Mouse (Mus musculus): ENCODE results near the gene Speg. TPM values are rescaled to one million over a fixed set of nuclear protein-coding genes. Genes with fewer than 3 reads are reported as not detected.

Gene Speg
- polyA plus RNA-seq, 1 experiment from 2014 or later = 10.0 TPM

DNA sequence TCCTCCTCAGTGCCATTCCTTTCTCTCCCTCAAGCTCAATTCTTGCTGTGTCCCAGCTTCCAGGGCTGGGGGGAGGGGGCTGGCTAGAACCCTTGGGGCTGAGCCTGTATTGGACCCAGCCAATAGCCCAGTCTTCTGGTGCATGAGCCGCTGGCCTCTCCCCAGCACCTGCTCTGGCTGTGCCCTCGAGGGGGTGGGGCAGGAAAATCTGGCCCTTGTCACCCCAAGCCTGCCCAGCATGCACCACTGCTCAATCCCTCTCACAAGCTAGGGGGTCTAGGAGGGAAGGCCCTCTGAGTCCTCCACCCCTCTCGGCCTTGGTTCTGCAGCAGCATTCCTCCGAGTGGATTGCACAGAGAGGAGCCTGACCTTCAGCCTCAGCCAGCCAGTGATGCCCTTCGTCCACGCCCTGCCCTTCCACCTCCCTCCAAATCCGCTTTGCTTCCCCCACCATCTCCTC lies 12.4 kb downstream of the Speg start:
- Histone ChIP-seq H3K4me1 (peaks cover 48% of the 10 kb centered on the region), H3K4me3 (replicated peaks) (peak overlapping the region; percentile 34), H3K9ac (0 out of 2 replicates have a peak overlapping the region, but pooled peaks have one; percentile 33), H3K9me3 (no peaks in the 10 kb centered on the region), H3K36me3 (replicated peaks) (no peaks in the 10 kb centered on the region), H3K27me3 (peaks cover 88% of the 10 kb centered on the region), H3K4me2 (peak overlapping the region; percentile 56), H3K27ac (no peak overlapping the region)
- no peak for ATAC-seq (ENCODE audit: low FRiP score)
- 14% methylated on average over 7 of the region's 7 CpGs for WGBS

DNA sequence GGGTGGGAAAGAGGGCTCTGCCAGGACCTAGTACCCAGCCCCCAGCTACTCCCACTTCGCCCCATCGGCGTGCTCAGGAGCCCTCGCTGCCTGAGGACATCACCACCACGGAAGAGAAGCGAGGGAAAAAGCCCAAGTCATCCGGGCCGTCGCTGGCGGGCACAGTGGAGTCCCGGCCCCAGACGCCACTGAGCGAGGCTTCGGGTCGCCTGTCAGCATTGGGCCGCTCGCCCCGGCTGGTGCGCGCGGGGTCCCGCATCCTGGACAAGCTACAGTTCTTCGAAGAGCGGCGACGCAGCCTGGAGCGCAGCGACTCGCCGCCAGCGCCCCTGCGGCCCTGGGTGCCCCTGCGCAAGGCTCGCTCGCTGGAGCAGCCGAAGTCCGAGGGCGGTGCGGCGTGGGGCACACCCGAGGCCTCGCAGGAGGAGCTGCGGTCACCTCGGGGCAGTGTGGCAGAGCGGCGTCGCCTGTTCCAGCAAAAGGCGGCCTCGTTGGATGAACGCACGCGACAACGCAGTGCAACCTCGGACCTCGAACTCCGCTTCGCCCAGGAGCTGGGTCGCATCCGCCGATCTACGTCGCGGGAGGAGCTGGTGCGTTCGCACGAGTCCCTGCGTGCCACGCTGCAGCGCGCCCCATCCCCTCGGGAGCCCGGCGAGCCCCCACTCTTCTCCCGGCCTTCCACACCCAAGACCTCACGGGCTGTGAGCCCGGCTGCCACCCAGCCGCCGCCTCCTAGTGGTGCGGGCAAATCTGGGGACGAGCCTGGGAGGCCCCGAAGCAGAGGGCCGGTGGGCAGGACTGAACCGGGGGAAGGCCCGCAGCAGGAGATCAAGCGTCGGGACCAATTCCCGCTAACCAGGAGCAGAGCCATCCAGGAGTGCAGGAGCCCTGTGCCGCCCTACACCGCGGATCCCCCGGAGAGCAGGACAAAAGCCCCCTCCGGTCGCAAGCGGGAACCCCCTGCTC lies 13.1 kb downstream of the Speg start:
- Histone ChIP-seq H3K27ac (no peak overlapping the region), H3K27me3 (peaks cover 84% of the 10 kb centered on the region), H3K9ac (peak overlapping the region; percentile 33; the same call in 1 of the 2 replicates), H3K36me3 (replicated peaks) (no peaks in the 10 kb centered on the region), H3K4me1 (peaks cover 41% of the 10 kb centered on the region), H3K9me3 (no peaks in the 10 kb centered on the region), H3K4me2 (peak overlapping the region; percentile 56), H3K4me3 (replicated peaks) (peak overlapping the region; percentile 34)
- 3% methylated on average over 93 of the region's 94 CpGs for WGBS
- peak; percentile 30; the same call in 1 of the 2 replicates for ATAC-seq (ENCODE audit: low FRiP score)

DNA sequence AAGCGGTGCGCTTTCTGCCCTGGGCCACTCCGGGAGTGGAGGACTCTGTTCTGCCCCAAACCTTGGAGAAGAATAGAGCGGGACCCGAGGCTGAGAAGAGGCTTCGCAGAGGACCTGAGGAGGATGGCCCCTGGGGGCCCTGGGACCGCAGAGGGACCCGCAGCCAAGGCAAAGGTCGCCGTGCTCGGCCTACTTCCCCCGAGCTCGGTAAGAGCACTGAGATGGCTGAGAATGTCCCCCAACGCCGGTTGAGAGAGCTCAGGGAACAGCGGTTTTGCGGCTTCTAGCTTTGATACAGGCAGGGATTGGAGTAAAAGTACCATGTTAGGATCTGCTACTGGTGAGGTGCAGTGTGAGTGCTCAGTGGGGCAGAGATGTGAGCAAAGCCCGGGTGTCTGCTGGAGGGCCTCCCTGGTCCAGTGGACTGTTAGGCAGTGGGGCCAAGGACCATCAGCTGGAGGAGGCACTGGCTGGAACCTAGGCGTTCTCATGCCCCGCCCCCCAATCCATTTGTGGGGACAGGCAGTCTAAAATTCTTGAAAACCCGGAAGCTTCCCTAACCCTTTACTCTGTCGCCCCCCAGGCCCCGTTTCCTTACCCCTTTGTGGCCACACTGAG lies 13.9 kb downstream of the Speg start:
- H3K9ac ChIP-seq = no peak overlapping the region

GRCm38 (mm10) chr1:75393139-75393538 lies 18.0 kb downstream of the Speg start:
- Histone ChIP-seq H3K4me1 (peaks cover 11% of the 10 kb centered on the region), H3K9ac (no peak overlapping the region), H3K27ac (no peak overlapping the region), H3K27me3 (peaks cover 37% of the 10 kb centered on the region), H3K4me3 (replicated peaks) (no peak overlapping the region), H3K9me3 (no peaks in the 10 kb centered on the region), H3K4me2 (no peak overlapping the region), H3K36me3 (replicated peaks) (no peaks in the 10 kb centered on the region)
- no peak for ATAC-seq (ENCODE audit: low FRiP score)
- WGBS = 67% methylated on average over 9 of the region's 9 CpGs

More for the DNA sequence above, 13.9 kb downstream of the Speg start:
- Histone ChIP-seq H3K27me3 (peaks cover 78% of the 10 kb centered on the region), H3K36me3 (replicated peaks) (no peaks in the 10 kb centered on the region), H3K27ac (no peak overlapping the region), H3K4me1 (peaks cover 41% of the 10 kb centered on the region), H3K4me2 (peak overlapping the region; percentile 56), H3K4me3 (replicated peaks) (peak overlapping the region; percentile 34), H3K9me3 (no peaks in the 10 kb centered on the region)
- ATAC-seq (ENCODE audit: low FRiP score) = no peak
- WGBS = 18% methylated on average over 23 of the region's 23 CpGs

DNA sequence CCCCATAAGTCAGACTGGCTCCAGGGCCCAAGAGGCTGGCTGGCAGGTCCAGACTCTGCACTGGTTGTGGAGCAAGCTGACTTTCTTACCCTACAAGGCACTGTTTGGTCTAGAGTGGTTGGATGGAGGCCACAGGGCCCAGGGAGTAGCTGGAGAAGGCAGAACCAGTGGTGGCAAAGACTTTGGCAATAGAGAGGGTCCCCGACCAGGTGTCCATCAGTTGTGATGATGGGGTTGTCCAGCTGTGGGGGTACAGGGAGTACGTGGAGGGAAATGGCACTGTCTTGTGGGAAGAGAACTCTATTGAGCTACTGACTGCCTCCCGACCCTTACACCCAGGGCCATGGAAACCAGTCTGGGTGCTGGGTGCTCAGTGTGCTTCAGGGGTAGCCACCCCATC lies 18.7 kb downstream of the Speg start:
- Histone ChIP-seq H3K4me3 (replicated peaks) (no peak overlapping the region), H3K9me3 (no peaks in the 10 kb centered on the region), H3K9ac (no peak overlapping the region; the same call in 1 of the 2 replicates), H3K27ac (peak overlapping the region; percentile 32; the same call in 1 of the 2 replicates), H3K4me1 (peaks cover 11% of the 10 kb centered on the region), H3K36me3 (replicated peaks) (no peaks in the 10 kb centered on the region), H3K27me3 (peaks cover 30% of the 10 kb centered on the region), H3K4me2 (no peak overlapping the region)
- no peak for ATAC-seq (ENCODE audit: low FRiP score)
- WGBS = 92% methylated on average over 3 of the region's 3 CpGs

GRCm38 (mm10) chr1:75398761-75399402 lies 23.8 kb downstream of the Speg start:
- peak overlapping the region; percentile 63; the same call in 1 of the 2 replicates for H3K27ac ChIP-seq
- peaks cover 12% of the 10 kb centered on the region; the same call in 1 of the 2 replicates for H3K36me3 ChIP-seq (replicated peaks)
- H3K9me3 ChIP-seq = no peaks in the 10 kb centered on the region
- H3K4me1 ChIP-seq = peaks cover 33% of the 10 kb centered on the region
- peak; percentile 66 for ATAC-seq (ENCODE audit: low FRiP score)
- no peak overlapping the region for H3K9ac ChIP-seq
- no peaks in the 10 kb centered on the region for H3K27me3 ChIP-seq
- WGBS = 11% methylated on average over 9 of the region's 9 CpGs
- H3K4me2 ChIP-seq = no peak overlapping the region
- no peak overlapping the region for H3K4me3 ChIP-seq (replicated peaks)

GRCm38 (mm10) chr1:75399755-75400492 lies 24.8 kb downstream of the Speg start:
- Histone ChIP-seq H3K9me3 (no peaks in the 10 kb centered on the region), H3K4me3 (replicated peaks) (0 out of 2 replicates have a peak overlapping the region, but pooled peaks have one; percentile 6), H3K9ac (no peak overlapping the region), H3K4me1 (peaks cover 35% of the 10 kb centered on the region), H3K27ac (peak overlapping the region; percentile 63), H3K4me2 (peak overlapping the region; percentile 38), H3K36me3 (replicated peaks) (peaks cover 12% of the 10 kb centered on the region; the same call in 1 of the 2 replicates), H3K27me3 (no peaks in the 10 kb centered on the region)
- 7% methylated on average over 14 of the region's 15 CpGs for WGBS
- ATAC-seq (ENCODE audit: low FRiP score) = peak; percentile 77

DNA sequence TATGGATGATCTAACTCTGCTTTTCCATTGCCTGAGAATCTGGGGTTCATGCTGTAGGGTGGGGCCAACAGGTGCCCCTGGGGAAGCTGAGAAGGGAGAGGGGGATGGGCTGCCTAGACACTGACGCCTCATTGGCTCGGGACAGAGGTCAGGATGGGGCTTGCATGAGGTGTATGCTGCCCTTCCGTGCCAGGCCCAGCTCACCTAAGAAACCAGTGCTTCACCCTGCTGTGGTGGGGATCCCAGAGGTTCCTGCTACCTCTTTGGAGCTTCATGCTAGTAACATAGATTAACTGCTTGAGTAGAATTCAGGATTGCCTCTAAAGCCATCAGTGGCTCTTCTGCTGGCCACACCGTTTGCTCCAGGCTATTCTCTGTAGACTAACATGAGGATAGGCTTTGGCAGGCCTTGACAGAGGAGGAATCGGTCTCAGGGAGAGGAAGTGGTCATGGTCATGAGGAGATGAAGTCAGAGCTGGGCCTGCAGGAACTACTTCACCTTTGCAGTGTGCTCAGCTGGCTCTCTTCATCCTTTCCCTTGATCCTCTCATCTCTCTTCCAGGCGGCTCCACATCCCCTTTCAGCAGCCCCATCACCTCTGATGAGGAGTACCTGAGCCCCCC lies 25.5 kb downstream of the Speg start:
- no peak; the same call in 1 of the 2 replicates for ATAC-seq (ENCODE audit: low FRiP score)
- H3K36me3 ChIP-seq (replicated peaks) = peaks cover 12% of the 10 kb centered on the region; the same call in 1 of the 2 replicates
- H3K4me3 ChIP-seq (replicated peaks) = no peak overlapping the region
- no peak overlapping the region for H3K9ac ChIP-seq
- no peak overlapping the region for H3K27ac ChIP-seq
- 37% methylated on average over 6 of the region's 6 CpGs for WGBS
- H3K9me3 ChIP-seq = no peaks in the 10 kb centered on the region
- H3K4me2 ChIP-seq = peak overlapping the region; percentile 38
- H3K4me1 ChIP-seq = peaks cover 35% of the 10 kb centered on the region
- H3K27me3 ChIP-seq = no peaks in the 10 kb centered on the region

DNA sequence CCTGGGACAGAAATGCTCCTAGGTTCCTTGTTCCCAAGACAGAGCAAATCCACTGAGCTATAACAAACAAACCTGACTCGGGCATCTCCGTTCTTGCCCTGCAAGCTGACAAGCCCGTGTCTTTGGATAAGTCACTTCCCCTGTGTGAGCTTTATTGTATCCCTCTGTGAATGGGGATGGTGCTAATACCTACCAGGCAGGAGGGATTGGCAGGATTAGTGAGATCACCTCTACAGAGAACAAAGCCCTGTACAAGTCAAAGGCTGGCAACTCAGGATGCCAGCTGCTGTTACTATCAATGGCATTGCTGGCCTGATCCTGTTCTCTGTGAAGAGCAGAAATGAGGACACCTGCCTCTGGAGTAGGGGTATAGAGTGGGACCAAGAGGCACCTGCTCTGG lies 30.4 kb downstream of the Speg start:
- peaks cover 13% of the 10 kb centered on the region for H3K4me1 ChIP-seq
- no peaks in the 10 kb centered on the region for H3K9me3 ChIP-seq
- no peak overlapping the region for H3K4me2 ChIP-seq
- H3K9ac ChIP-seq = no peak overlapping the region
- H3K36me3 ChIP-seq (replicated peaks) = peaks cover 12% of the 10 kb centered on the region; the same call in 1 of the 2 replicates
- 57% methylated on average over 3 of the region's 3 CpGs for WGBS
- no peak overlapping the region for H3K27ac ChIP-seq
- no peak for ATAC-seq (ENCODE audit: low FRiP score)
- no peak overlapping the region for H3K4me3 ChIP-seq (replicated peaks)
- no peaks in the 10 kb centered on the region for H3K27me3 ChIP-seq

DNA sequence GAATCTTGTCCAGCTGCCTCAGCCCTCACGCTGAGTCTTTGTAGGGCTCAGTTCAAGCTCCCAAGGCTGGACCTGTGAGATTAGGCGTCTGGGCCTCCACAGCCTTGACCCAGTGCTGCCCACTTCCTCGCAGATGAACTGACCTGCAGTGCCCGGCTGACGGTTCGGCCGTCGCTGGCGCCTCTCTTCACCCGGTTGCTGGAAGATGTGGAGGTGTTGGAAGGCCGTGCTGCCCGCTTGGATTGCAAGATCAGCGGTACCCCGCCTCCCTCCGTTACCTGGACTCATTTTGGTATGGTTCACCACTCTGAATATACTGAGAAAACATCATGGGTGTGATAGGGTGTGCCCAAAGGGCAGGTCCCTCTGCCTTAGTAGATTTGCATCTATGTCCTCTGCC lies 31.1 kb downstream of the Speg start:
- Histone ChIP-seq H3K27ac (no peak overlapping the region), H3K9ac (no peak overlapping the region), H3K4me1 (peaks cover 11% of the 10 kb centered on the region; the same call in 1 of the 2 replicates), H3K9me3 (no peaks in the 10 kb centered on the region), H3K36me3 (replicated peaks) (peaks cover 12% of the 10 kb centered on the region; the same call in 1 of the 2 replicates), H3K4me3 (replicated peaks) (no peak overlapping the region), H3K4me2 (no peak overlapping the region), H3K27me3 (no peaks in the 10 kb centered on the region)
- ATAC-seq (ENCODE audit: low FRiP score) = no peak
- WGBS = 92% methylated on average over 15 of the region's 15 CpGs

DNA sequence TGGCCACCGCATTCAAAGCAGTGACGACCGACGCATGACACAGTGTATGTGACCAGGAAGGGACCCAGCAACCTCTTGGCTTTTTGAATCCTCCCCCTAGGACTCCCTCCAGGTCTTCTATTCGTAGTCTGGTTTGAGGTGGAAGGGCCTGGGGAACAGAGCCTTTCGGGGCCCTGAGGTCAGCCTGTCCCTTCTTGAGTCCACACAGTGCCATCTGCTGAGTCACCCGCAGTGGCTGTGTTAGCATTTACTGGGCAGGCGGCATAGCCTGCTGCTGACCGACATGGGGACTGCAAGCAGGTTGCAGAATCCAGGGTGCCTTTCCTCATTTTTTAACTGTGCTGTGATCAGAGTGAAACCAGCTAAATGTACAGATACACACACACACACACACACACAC lies 32.0 kb downstream of the Speg start:
- Histone ChIP-seq H3K4me2 (no peak overlapping the region), H3K9me3 (no peaks in the 10 kb centered on the region), H3K27ac (no peak overlapping the region), H3K9ac (no peak overlapping the region), H3K4me3 (replicated peaks) (no peak overlapping the region), H3K4me1 (peaks cover 10% of the 10 kb centered on the region; the same call in 1 of the 2 replicates), H3K36me3 (replicated peaks) (peaks cover 6% of the 10 kb centered on the region; the same call in 1 of the 2 replicates), H3K27me3 (no peaks in the 10 kb centered on the region)
- no peak for ATAC-seq (ENCODE audit: low FRiP score)
- WGBS = 95% methylated on average over 9 of the region's 9 CpGs
